Mouse (Mus musculus): Measurements from ENCODE around the gene Pdss2. TPM values are rescaled to one million over a fixed set of nuclear protein-coding genes. Genes with fewer than 3 reads are reported as not detected.

Pdss2 gene
- polyA plus RNA-seq, 1 experiment from 2014 or later, result 14.5 TPM

- ATAC-seq (replicated peaks; ENCODE audit: low FRiP score), result no peak
- 82% methylated on average over 5 of the region's 5 CpGs for WGBS
- peaks cover 4% of the 10 kb centered on the region; the same call in 1 of the 2 replicates for H3K4me1 ChIP-seq
These were observed 58.5 kb downstream of the Pdss2 start for GRCm38 (mm10) chr10:43279637-43280288.

GRCm38 (mm10) chr10:43285541-43285940, 64.3 kb downstream of the Pdss2 start:
- Histone ChIP-seq H3K36me3 (no peaks in the 10 kb centered on the region), H3K9ac (no peak overlapping the region), H3K9me3 (replicated peaks) (no peaks in the 10 kb centered on the region), H3K27me3 (no peaks in the 10 kb centered on the region), H3K4me2 (no peak overlapping the region), H3K27ac (no peak overlapping the region), H3K4me3 (replicated peaks) (no peak overlapping the region), H3K4me1 (no peaks in the 10 kb centered on the region)
- 70% methylated on average over 1 of the region's 1 CpGs for WGBS
- ATAC-seq (replicated peaks; ENCODE audit: low FRiP score), result no peak

More at GRCm38 (mm10) chr10:43279637-43280288, 58.5 kb downstream of the Pdss2 start:
- no peaks in the 10 kb centered on the region for H3K27me3 ChIP-seq
- H3K9ac ChIP-seq, result no peak overlapping the region
- no peak overlapping the region for H3K27ac ChIP-seq
- no peak overlapping the region for H3K4me2 ChIP-seq
- H3K9me3 ChIP-seq (replicated peaks), result no peaks in the 10 kb centered on the region
- H3K4me3 ChIP-seq (replicated peaks), result no peak overlapping the region
- no peaks in the 10 kb centered on the region for H3K36me3 ChIP-seq

GRCm38 (mm10) chr10:43290638-43291230, 69.4 kb downstream of the Pdss2 start:
- no peaks in the 10 kb centered on the region for H3K36me3 ChIP-seq
- WGBS, result 44% methylated on average over 2 of the region's 2 CpGs

GRCm38 (mm10) chr10:43291333-43291736, 70.0 kb downstream of the Pdss2 start:
- H3K9me3 ChIP-seq (replicated peaks), result no peaks in the 10 kb centered on the region
- H3K27me3 ChIP-seq, result no peaks in the 10 kb centered on the region
- H3K9ac ChIP-seq, result no peak overlapping the region
- H3K36me3 ChIP-seq, result no peaks in the 10 kb centered on the region
- no peak overlapping the region for H3K4me2 ChIP-seq
- ATAC-seq (replicated peaks; ENCODE audit: low FRiP score), result no peak
- H3K4me3 ChIP-seq (replicated peaks), result no peak overlapping the region
- no peak overlapping the region for H3K27ac ChIP-seq
- H3K4me1 ChIP-seq, result no peaks in the 10 kb centered on the region
- 89% methylated on average over 2 of the region's 2 CpGs for WGBS

More at GRCm38 (mm10) chr10:43290638-43291230, 69.4 kb downstream of the Pdss2 start:
- no peak overlapping the region for H3K9ac ChIP-seq
- H3K4me1 ChIP-seq, result no peaks in the 10 kb centered on the region
- H3K27me3 ChIP-seq, result no peaks in the 10 kb centered on the region
- H3K27ac ChIP-seq, result no peak overlapping the region
- no peaks in the 10 kb centered on the region for H3K9me3 ChIP-seq (replicated peaks)
- ATAC-seq (replicated peaks; ENCODE audit: low FRiP score), result no peak
- H3K4me3 ChIP-seq (replicated peaks), result no peak overlapping the region
- H3K4me2 ChIP-seq, result no peak overlapping the region

- Histone ChIP-seq H3K27ac (no peak overlapping the region), H3K9me3 (replicated peaks) (no peaks in the 10 kb centered on the region), H3K27me3 (no peaks in the 10 kb centered on the region), H3K4me3 (replicated peaks) (no peak overlapping the region), H3K9ac (no peak overlapping the region), H3K36me3 (no peaks in the 10 kb centered on the region), H3K4me1 (no peaks in the 10 kb centered on the region), H3K4me2 (no peak overlapping the region)
- no peak for ATAC-seq (replicated peaks; ENCODE audit: low FRiP score)
- 78% methylated on average over 4 of the region's 4 CpGs for WGBS
These were observed 71.2 kb downstream of the Pdss2 start for GRCm38 (mm10) chr10:43292454-43292853.

GRCm38 (mm10) chr10:43294331-43294730, 73.0 kb downstream of the Pdss2 start:
- H3K36me3 ChIP-seq, result no peaks in the 10 kb centered on the region
- H3K4me3 ChIP-seq (replicated peaks), result no peak overlapping the region
- no peak overlapping the region for H3K4me2 ChIP-seq
- 78% methylated on average over 4 of the region's 4 CpGs for WGBS
- H3K27me3 ChIP-seq, result no peaks in the 10 kb centered on the region
- no peak for ATAC-seq (replicated peaks; ENCODE audit: low FRiP score)
- no peaks in the 10 kb centered on the region for H3K4me1 ChIP-seq
- H3K9me3 ChIP-seq (replicated peaks), result no peaks in the 10 kb centered on the region
- H3K9ac ChIP-seq, result no peak overlapping the region
- H3K27ac ChIP-seq, result no peak overlapping the region

- Histone ChIP-seq H3K27me3 (no peaks in the 10 kb centered on the region), H3K9me3 (replicated peaks) (no peaks in the 10 kb centered on the region), H3K36me3 (no peaks in the 10 kb centered on the region), H3K27ac (no peak overlapping the region), H3K4me1 (peaks cover 7% of the 10 kb centered on the region; the same call in 1 of the 2 replicates), H3K4me2 (no peak overlapping the region), H3K9ac (no peak overlapping the region), H3K4me3 (replicated peaks) (no peak overlapping the region)
- 82% methylated on average over 5 of the region's 5 CpGs for WGBS
- no peak for ATAC-seq (replicated peaks; ENCODE audit: low FRiP score)
These were observed 87.0 kb downstream of the Pdss2 start for GRCm38 (mm10) chr10:43308105-43308810.

GRCm38 (mm10) chr10:43310781-43311392, 89.6 kb downstream of the Pdss2 start:
- no peak for ATAC-seq (replicated peaks; ENCODE audit: low FRiP score)

GRCm38 (mm10) chr10:43312211-43312610, 90.9 kb downstream of the Pdss2 start:
- Histone ChIP-seq H3K9me3 (replicated peaks) (no peaks in the 10 kb centered on the region), H3K4me3 (replicated peaks) (no peak overlapping the region), H3K9ac (no peak overlapping the region), H3K4me1 (peaks cover 7% of the 10 kb centered on the region; the same call in 1 of the 2 replicates), H3K36me3 (no peaks in the 10 kb centered on the region), H3K4me2 (no peak overlapping the region), H3K27ac (no peak overlapping the region), H3K27me3 (no peaks in the 10 kb centered on the region)
- ATAC-seq (replicated peaks; ENCODE audit: low FRiP score), result no peak
- 78% methylated on average over 2 of the region's 2 CpGs for WGBS

More at GRCm38 (mm10) chr10:43310781-43311392, 89.6 kb downstream of the Pdss2 start:
- Histone ChIP-seq H3K9ac (no peak overlapping the region), H3K27ac (no peak overlapping the region), H3K4me3 (replicated peaks) (no peak overlapping the region), H3K27me3 (no peaks in the 10 kb centered on the region), H3K36me3 (no peaks in the 10 kb centered on the region), H3K4me2 (no peak overlapping the region), H3K4me1 (peaks cover 7% of the 10 kb centered on the region; the same call in 1 of the 2 replicates), H3K9me3 (replicated peaks) (no peaks in the 10 kb centered on the region)
- 64% methylated on average over 10 of the region's 10 CpGs for WGBS

- WGBS, result 63% methylated on average over 7 of the region's 7 CpGs
- Histone ChIP-seq H3K4me3 (replicated peaks) (no peak overlapping the region), H3K9me3 (replicated peaks) (no peaks in the 10 kb centered on the region), H3K27me3 (no peaks in the 10 kb centered on the region), H3K9ac (no peak overlapping the region), H3K27ac (no peak overlapping the region; the same call in 1 of the 2 replicates), H3K36me3 (no peaks in the 10 kb centered on the region), H3K4me1 (peaks cover 7% of the 10 kb centered on the region; the same call in 1 of the 2 replicates), H3K4me2 (no peak overlapping the region)
- ATAC-seq (replicated peaks; ENCODE audit: low FRiP score), result no peak
These were observed 91.6 kb downstream of the Pdss2 start for GRCm38 (mm10) chr10:43312658-43313417.

GRCm38 (mm10) chr10:43315228-43315627, 93.9 kb downstream of the Pdss2 start:
- no peak for ATAC-seq (replicated peaks; ENCODE audit: low FRiP score)
- Histone ChIP-seq H3K4me3 (replicated peaks) (no peak overlapping the region), H3K9ac (no peak overlapping the region), H3K4me1 (peaks cover 7% of the 10 kb centered on the region; the same call in 1 of the 2 replicates), H3K27me3 (no peaks in the 10 kb centered on the region), H3K36me3 (no peaks in the 10 kb centered on the region), H3K4me2 (no peak overlapping the region), H3K27ac (no peak overlapping the region), H3K9me3 (replicated peaks) (no peaks in the 10 kb centered on the region)
